Mouse (Mus musculus): Measurements from ENCODE around the gene Egr4. TPM values are rescaled to one million over a fixed set of nuclear protein-coding genes. Genes with fewer than 3 reads are reported as not detected.

Gene Egr4
- polyA plus RNA-seq, 1 experiment from 2014 or later: not detected

DNA sequence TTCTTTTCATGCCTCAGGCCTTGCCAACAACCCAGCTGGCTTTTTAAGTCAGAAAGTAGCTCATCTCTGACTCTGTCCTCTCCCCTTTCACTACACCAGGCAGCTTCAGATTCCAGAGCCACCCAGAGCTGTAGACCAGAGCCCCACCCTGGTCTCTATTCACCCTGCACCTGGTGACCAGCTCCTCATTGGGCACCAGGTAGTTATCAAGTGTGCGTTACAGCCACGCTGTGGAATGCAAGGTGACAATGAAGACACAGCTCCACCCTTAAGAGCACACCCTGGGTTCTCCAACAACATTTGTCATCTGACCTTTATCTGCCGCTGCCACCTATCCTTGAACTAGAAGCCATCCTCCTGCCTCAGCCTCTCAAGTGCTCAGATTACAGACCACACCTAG is 37.8 kb downstream of the Egr4 start:
- DNase-seq (ENCODE audit: low spot score): no peak
- no peak for TF ChIP-seq CTCF (IDR thresholded peaks at IDR 0.05)
- Histone ChIP-seq H3K4me3 (ENCODE audit: low read depth, low read length) (no peak overlapping the region), H3K4me1 (ENCODE audit: insufficient read depth, low read depth, low read length) (no peaks in the 10 kb centered on the region), H3K4me2 (replicated peaks; ENCODE audit: low read depth, low read length) (no peak overlapping the region), H3K36me3 (ENCODE audit: insufficient read depth, low read length) (no peaks in the 10 kb centered on the region), H3K27ac (ENCODE audit: low read length) (no peak overlapping the region), H3K27me3 (replicated peaks; ENCODE audit: insufficient read depth, low read length) (no peaks in the 10 kb centered on the region), H3K9ac (replicated peaks; ENCODE audit: low read depth) (no peak overlapping the region), H3K9me3 (ENCODE audit: low read length) (no peaks in the 10 kb centered on the region)
- 81% methylated on average over 3 of the region's 3 CpGs for WGBS
- ATAC-seq: no peak

- 64% methylated on average over 5 of the region's 5 CpGs for WGBS
- Histone ChIP-seq H3K9me3 (ENCODE audit: low read length) (no peaks in the 10 kb centered on the region), H3K4me2 (replicated peaks; ENCODE audit: low read depth, low read length) (no peak overlapping the region), H3K36me3 (ENCODE audit: insufficient read depth, low read length) (peaks cover 13% of the 10 kb centered on the region; the same call in 1 of the 2 replicates), H3K4me1 (ENCODE audit: insufficient read depth, low read depth, low read length) (no peaks in the 10 kb centered on the region), H3K9ac (replicated peaks; ENCODE audit: low read depth) (no peak overlapping the region), H3K27me3 (replicated peaks; ENCODE audit: insufficient read depth, low read length) (no peaks in the 10 kb centered on the region), H3K27ac (ENCODE audit: low read length) (no peak overlapping the region), H3K4me3 (ENCODE audit: low read depth, low read length) (no peak overlapping the region)
- TF ChIP-seq CTCF (IDR thresholded peaks at IDR 0.05): no peak
- no peak for TF ChIP-seq EP300 (IDR thresholded peaks at IDR 0.05)
- DNase-seq (ENCODE audit: low spot score) (no peak), ATAC-seq (no peak)
These were observed 40.8 kb downstream of the Egr4 start for GRCm38 (mm10) chr6:85472542-85472941.

DNA sequence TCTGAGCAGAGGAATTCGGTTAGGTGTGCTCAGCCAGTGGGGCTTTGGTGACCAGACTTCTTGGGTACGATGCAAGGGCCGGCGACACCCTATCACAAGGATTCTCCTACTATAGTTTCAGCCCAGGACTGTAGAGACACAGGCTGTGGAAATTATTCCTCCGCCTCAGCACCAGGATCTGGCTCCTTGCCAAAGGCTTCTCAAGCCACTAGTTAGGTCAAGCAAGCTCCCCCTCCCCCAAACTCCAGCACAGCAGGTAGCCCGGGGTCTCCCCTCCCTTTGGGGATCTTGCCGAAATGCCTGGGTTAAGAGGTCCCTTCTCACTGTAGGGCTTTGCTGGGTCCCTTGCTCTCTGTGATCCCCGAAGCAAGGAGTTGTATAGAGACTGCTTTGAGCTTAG is 41.4 kb downstream of the Egr4 start:
- DNase-seq (ENCODE audit: low spot score) (no peak), ATAC-seq (no peak)
- Histone ChIP-seq H3K4me3 (ENCODE audit: low read depth, low read length) (no peak overlapping the region), H3K4me2 (replicated peaks; ENCODE audit: low read depth, low read length) (no peak overlapping the region), H3K27me3 (replicated peaks; ENCODE audit: insufficient read depth, low read length) (no peaks in the 10 kb centered on the region), H3K9me3 (ENCODE audit: low read length) (no peaks in the 10 kb centered on the region), H3K4me1 (ENCODE audit: insufficient read depth, low read depth, low read length) (no peaks in the 10 kb centered on the region), H3K36me3 (ENCODE audit: insufficient read depth, low read length) (peaks cover 18% of the 10 kb centered on the region; the same call in 1 of the 2 replicates), H3K9ac (replicated peaks; ENCODE audit: low read depth) (no peak overlapping the region), H3K27ac (ENCODE audit: low read length) (no peak overlapping the region)
- WGBS: 58% methylated on average over 8 of the region's 8 CpGs
- no peak for TF ChIP-seq EP300 (IDR thresholded peaks at IDR 0.05)
- no peak for TF ChIP-seq CTCF (IDR thresholded peaks at IDR 0.05)

- H3K4me3 ChIP-seq (ENCODE audit: low read depth, low read length): no peak overlapping the region
- no peak overlapping the region for H3K4me2 ChIP-seq (replicated peaks; ENCODE audit: low read depth, low read length)
- ATAC-seq (no peak), DNase-seq (ENCODE audit: low spot score) (no peak)
- no peaks in the 10 kb centered on the region for H3K4me1 ChIP-seq (ENCODE audit: insufficient read depth, low read depth, low read length)
- H3K9ac ChIP-seq (replicated peaks; ENCODE audit: low read depth): no peak overlapping the region
- no peak overlapping the region for H3K27ac ChIP-seq (ENCODE audit: low read length)
- no peaks in the 10 kb centered on the region for H3K9me3 ChIP-seq (ENCODE audit: low read length)
- 67% methylated on average over 5 of the region's 5 CpGs for WGBS
- no peak for TF ChIP-seq EP300 (IDR thresholded peaks at IDR 0.05)
- TF ChIP-seq CTCF (IDR thresholded peaks at IDR 0.05): no peak
- H3K36me3 ChIP-seq (ENCODE audit: insufficient read depth, low read length): peaks cover 38% of the 10 kb centered on the region
- no peaks in the 10 kb centered on the region for H3K27me3 ChIP-seq (replicated peaks; ENCODE audit: insufficient read depth, low read length)
These were observed 43.5 kb downstream of the Egr4 start for GRCm38 (mm10) chr6:85469660-85470430.

DNA sequence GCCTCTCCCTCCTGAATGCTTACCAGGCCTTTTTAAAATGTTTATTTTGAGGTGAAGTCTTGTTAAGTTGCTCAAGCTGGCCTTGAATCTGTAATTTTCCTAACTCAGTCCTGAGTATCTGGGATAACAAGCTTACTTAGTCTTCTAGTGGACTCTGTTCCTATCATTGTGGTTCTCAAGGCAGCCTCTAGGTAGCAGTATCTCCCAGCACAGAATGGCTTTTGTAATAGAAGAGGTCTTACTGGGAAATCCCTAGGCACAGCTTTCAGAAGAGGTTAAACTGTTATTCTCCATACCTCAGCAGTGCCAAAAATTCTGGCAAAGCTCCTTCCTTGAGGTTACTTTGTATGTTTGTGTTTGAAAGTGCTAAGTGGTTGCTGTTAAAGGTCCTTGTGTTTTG is 48.0 kb downstream of the Egr4 start:
- no peak for DNase-seq (ENCODE audit: low spot score)
- Histone ChIP-seq H3K27me3 (replicated peaks; ENCODE audit: insufficient read depth, low read length) (no peaks in the 10 kb centered on the region), H3K4me3 (ENCODE audit: low read depth, low read length) (no peak overlapping the region)

More for the DNA sequence above, 48.0 kb downstream of the Egr4 start:
- Histone ChIP-seq H3K9ac (replicated peaks; ENCODE audit: low read depth) (no peak overlapping the region), H3K36me3 (ENCODE audit: insufficient read depth, low read length) (peaks cover 70% of the 10 kb centered on the region), H3K27ac (ENCODE audit: low read length) (no peak overlapping the region), H3K4me2 (replicated peaks; ENCODE audit: low read depth, low read length) (no peak overlapping the region), H3K9me3 (ENCODE audit: low read length) (no peaks in the 10 kb centered on the region), H3K4me1 (ENCODE audit: insufficient read depth, low read depth, low read length) (no peaks in the 10 kb centered on the region)
- ATAC-seq: no peak
- peak; percentile 53 for TF ChIP-seq CTCF (IDR thresholded peaks at IDR 0.05)
- TF ChIP-seq EP300 (IDR thresholded peaks at IDR 0.05): no peak

Other genes starting within 250 kb of the Egr4 start
- 8.0 and 9.9 TPM in 2 replicates for gene Sfxn5, start 180.2 kb downstream of the Egr4 start, polyA plus RNA-seq (2015; fragmentation: Nextera tagmentation; extraction: Ambion mirVana)
- gene Rab11fip5, start 139.0 kb downstream of the Egr4 start, polyA plus RNA-seq (2015; fragmentation: Nextera tagmentation; extraction: Ambion mirVana): 11.2 and 12.2 TPM in 2 replicates
- 0.24 and 0.27 TPM in 2 replicates for gene Noto, start 89.7 kb downstream of the Egr4 start, polyA plus RNA-seq (2015; fragmentation: Nextera tagmentation; extraction: Ambion mirVana)
- gene Smyd5, start 81.6 kb downstream of the Egr4 start, polyA plus RNA-seq (2015; fragmentation: Nextera tagmentation; extraction: Ambion mirVana): 13.3 and 14.8 TPM in 2 replicates
- gene Cct7, start 62.1 kb downstream of the Egr4 start, polyA plus RNA-seq (2015; fragmentation: Nextera tagmentation; extraction: Ambion mirVana): 200 and 210 TPM in 2 replicates
- gene Pradc1, start 61.6 kb downstream of the Egr4 start, polyA plus RNA-seq (2015; fragmentation: Nextera tagmentation; extraction: Ambion mirVana): 47.7 and 54.0 TPM in 2 replicates
- 0.02 TPM in 1 of 2 replicates, not detected in the other for gene Fbxo41, start 10.6 kb downstream of the Egr4 start, polyA plus RNA-seq (2015; fragmentation: Nextera tagmentation; extraction: Ambion mirVana)
- 1.2 and 1.5 TPM in 2 replicates for gene Alms1, start 73.9 kb upstream of the Egr4 start, polyA plus RNA-seq (2015; fragmentation: Nextera tagmentation; extraction: Ambion mirVana)
- gene Nat8f7, start 199.6 kb upstream of the Egr4 start, polyA plus RNA-seq (2015; fragmentation: Nextera tagmentation; extraction: Ambion mirVana): not detected in 2 replicates